Mouse (Mus musculus) induced T-regulatory cell, adult 2 months (primary cell): ENCODE results near the gene Higd2a.
A peak's percentile ranks its signal among the peaks of the same experiment; 100 is the strongest.
"Not testable (repeated sequence)": the region's sequence is repeated elsewhere in the genome, so short reads cannot be mapped to it uniquely, and the experiment has no call there.

Experiments used
- DNase-seq: peaks from one replicate; pipeline ENCODE4 v3.0.0-alpha.2; 2012; ENCODE audit warnings: low read depth

Higd2a gene

DNA sequence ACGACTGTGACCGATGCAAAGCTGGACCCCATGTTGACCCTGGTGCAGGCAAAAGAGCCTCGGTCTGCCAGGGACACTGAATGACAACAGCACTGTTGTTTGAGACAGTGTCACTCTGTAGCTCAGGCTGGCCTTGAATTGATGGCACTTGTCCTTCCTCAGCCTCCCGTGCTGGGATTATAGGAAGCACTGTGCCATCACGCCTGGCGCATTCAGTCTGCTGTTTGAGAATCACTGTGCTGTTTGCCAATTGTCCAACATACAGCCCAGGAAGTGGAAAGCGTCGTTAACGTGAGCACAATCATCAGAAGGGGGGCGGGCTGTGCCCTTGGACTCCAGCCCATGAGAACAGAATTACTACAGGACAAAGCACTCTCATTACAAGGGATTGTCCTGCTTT lies 7.9 kb upstream of the Higd2a start:
- DNase-seq = no peak

DNA sequence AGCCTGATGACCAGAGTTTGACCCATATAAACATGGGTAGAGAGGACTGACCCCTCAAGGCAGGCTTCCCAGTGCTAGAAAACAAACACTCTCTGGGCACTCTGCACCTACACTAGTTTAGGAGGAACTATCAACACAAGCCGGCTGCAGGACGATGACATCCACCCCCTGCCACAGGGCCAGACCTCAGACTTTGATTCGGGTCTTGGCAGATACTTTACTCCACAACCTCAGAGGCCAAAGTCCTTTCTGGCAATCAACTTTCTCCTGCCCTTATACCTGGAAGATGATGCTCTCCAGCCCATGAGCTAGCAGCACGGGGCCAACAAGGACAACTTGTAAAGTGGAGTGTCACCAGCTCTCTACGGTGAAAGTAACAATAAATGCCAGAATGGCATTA lies 7.1 kb upstream of the Higd2a start:
- no peak for DNase-seq

DNA sequence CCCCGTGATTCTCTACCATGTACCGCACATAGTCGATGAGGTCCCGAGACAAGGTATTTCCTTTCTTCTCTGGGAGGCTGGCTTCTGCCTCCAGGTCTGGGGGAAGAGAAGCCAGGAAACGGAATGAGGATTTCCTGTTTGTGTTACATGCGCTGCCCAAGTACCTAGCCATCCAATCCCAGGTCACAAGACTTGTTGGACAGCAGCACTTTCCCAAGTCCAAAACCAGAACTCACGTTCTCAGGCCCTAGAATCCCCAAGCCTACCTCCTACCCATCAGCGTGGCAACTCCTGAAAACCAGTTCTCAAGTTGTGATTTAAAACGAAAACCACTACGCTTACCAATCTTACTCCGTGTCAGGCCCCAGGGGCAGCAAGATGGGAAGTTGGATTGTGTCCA lies 4.2 kb upstream of the Higd2a start:
- no peak for DNase-seq

DNA sequence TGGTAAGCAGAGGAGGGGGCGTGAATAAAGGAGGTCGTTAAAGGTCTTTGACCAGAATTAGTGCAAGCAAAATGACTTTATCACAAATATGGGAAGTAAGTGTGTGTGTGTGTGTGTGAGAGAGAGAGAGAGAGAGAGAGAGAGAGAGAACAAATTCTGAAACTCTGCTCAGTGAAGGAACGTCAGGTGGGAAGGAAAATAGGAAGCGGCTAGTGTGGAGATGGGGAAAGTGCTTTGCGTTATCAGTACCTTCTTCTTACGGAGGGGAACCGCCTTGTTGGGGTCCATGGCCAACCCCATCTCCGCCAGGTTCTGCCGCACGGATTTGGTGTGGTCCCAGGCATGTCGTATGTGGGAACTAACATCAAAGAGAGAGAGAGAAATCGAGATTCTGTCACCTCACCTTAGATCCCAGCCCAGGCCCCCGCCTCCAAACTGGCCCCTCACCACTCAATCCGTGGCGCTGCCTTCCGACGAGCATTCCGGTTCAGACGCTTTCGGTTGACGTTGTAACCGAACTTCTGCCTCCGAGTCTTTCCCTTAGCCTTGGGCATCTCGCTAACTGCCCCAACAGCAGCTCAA lies 502 bp upstream of the Higd2a start:
- no peak for DNase-seq

DNA sequence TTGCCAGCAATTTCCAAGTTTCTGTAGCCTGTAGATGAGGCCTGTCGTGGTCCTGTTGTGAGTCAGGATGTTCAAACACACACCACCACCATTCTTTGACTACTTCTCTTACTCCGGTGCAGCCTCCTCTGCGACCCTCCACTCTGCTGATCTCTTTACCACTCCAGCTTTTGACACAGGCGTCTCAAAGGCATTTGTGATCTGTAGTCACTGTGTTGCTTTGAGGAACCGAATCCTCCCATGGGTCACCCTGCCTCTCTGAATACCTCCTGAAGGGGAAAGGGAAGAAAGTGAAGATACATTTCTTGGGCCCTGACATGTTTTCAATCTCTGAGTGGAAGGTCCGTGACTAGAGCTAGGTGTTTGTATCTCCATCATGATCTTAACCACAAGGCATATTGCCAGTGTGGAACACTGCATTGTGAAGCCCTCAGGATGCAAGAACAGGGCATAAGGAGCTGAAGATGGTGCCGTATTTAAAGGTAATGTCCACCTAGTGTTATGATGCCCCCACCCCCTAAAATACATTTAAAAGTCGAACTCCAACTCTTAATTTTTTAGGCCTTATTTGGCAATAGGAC lies 1.9 kb downstream of the Higd2a start:
- no peak for DNase-seq

DNA sequence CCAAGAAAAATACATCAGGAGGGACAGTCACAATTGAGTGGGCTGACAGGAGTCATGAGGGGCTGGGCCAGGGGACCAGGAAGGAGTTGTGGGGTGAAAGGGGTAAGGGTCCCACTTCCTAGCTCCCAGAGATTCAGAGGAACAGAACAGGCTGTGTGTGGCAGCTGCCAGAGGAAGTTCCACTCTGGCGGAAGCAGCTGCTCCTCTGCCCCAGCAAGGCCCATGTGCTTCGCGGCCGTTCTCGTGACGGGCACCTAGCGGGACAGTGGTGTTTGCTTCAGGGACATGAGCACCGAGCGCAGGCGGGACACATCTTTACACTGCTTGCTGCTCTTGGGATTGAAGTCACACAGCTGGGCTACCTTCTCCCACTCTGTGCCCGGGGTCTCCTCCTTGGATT lies 3.6 kb downstream of the Higd2a start:
- no peak for DNase-seq

DNA sequence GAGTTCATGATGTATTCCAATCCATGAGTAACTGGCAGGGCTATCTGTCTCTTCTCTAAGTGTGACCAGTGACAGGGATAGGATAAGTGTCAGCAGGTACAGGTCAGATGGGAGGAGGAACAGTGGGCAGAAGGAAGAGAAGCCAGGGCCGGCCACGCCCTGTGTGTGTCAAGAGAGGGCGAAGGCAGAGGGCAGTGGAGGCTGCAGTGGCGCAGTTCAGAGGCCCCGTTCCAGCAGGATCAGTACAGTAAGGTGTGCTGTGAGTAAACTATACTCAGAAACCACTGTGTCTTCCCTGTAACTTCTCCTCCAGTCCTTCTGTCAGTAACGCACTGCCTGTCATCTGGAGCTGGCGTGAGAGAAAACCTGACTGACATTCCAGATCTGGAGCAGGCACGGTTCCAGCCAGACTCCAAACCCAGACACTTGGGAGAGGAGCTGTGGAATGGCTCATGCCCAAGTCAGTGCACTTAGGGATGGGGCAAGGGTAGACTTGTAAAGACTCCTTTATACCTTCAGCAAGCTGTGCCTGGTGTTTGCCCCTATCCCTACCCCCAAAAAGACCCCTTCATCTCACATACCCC lies 6.2 kb downstream of the Higd2a start:
- DNase-seq = no peak

DNA sequence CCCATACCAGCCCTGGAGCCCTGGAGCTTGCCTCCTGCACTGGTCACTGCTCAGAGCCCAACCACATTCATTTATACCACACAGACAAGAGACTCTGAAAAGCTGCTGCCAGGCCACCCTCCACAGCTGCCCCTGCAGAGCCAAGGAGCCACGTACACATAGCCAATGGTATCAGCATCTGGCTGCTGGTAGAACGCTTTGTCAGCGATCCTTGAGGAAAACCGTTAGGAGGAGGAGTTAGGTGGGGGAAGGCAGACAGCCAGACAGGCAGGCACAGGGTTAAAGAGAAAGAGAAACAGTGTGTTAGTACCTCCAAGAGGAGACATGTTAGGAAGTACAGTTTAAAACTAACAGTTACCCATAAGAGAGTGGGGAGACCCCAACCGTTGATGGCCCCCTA lies 6.9 kb downstream of the Higd2a start:
- no peak for DNase-seq

DNA sequence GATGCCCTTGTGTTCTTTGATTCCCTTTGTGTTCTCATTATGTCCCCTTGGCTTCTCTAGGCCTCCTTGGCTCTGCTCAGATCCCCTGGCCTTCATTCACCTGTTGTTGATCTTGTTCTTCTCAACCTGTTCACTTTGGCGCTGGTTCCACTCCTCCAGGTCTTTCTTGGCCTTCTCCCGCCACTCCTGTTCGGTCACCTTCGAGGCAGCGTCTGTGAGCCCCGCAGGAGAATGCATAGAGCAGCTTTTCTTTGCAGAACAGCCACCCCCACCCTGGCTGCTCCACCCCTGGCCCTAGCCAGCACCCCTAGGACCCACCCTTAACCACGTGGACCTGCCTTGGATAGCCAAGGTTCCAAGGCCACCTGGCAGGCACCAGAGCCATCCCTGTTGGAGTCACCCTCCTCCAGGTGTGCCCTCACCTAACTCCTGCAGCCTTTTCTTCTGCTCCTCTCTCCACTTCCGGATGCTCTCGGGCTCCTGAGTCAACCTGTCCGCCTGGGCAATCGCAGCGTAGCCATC lies 8.7 kb downstream of the Higd2a start:
- DNase-seq = no peak

DNA sequence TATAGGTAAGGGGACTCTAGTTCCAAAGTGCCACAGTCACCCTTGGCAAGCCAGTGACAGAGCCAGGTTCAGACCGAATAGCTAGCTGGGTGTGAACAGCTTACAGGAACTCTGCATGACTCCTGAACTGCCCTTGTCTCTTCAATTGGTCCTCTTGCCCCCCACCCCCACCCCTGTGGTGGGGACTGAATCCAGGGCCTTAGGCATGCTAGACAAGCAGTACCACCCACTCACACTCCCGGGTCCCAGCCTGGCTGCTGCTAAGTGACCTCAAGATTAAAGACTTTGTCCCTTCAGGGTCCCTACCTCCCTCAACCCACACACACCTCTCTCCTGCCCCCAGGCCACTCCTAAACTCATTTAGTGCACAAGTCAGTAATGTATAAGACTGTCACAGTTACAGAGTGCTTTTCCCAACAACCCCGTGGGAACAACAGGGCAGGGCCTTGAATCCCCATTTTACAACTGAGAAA lies 12.7 kb downstream of the Higd2a start:
- DNase-seq = no peak

DNA sequence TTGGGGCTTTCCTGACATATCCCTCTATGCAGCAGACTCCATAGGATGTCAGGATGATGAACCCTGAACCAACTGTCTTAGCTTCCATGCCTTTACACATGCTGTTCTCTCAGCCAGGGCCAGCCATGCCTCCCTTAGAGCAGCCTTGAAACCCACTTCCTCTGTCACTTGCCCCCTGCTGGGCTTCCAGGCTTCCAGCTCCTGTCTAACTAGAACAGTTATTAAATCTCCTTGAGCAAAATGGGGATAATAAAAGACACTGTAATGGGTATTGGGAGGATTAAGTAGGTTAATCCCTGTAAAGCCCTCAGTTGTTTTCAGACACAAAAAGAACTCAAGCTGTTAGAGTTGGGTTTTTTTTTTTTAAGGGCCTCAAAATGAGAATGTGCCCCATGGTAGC lies 13.5 kb downstream of the Higd2a start:
- DNase-seq = no peak

DNA sequence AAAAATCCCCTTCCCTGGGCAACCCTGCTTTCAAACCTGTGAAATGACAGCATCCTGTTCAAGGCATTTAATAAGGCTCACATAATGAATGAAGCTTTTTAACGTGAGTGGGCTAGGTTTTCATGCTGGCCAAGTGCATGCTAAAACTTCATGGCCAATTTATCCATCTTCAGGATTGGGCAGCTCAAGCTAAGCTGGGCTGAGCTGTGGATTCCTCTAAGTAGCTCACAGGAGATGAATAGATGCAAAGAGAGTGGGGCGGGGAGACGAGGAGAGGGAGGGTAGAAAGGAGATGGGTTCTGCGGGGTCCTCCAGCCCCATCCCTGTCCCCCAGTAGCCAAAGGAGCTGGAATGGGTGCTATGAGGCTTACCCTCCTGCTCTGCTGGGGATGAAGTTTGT lies 14.2 kb downstream of the Higd2a start:
- no peak for DNase-seq

DNA sequence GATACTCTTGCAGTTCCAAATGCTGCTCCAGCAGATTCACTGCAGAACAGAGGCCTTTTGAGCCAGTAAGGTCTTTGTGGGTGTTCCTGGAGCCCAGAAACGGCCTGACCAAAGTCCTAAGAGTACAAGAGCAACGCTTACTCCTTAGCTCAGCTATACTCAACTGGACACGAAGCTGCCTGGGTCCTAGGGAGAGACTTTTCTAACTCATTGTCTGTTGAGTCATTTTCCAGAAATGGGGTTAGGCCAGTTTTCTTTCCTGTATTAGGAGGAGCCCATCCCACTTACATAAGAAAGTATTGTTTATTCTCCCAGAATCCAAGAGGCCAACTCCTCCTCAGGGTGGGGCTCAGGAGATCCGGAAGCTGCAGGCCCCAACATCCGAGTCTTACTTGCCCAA lies 15.4 kb downstream of the Higd2a start:
- DNase-seq = no peak

DNA sequence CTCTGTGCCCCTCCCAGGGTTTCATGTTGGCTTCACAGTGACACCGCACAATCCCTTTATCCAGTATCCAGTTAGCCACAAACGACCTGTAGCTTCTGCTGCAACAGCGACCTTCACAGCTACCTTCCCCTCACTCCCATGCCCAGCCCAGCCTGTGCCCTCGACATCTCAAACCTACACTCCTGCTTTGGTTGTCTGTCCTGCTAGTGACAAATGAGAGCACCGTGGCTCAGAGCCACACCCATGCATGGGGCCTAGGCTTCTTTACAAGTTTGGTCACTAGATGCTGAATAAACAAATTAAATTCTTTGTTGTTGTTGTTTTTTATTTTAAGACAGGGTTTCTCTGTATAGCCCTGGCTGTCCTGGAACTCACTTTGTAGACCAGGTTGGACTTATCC lies 17.2 kb downstream of the Higd2a start:
- no peak for DNase-seq

DNA sequence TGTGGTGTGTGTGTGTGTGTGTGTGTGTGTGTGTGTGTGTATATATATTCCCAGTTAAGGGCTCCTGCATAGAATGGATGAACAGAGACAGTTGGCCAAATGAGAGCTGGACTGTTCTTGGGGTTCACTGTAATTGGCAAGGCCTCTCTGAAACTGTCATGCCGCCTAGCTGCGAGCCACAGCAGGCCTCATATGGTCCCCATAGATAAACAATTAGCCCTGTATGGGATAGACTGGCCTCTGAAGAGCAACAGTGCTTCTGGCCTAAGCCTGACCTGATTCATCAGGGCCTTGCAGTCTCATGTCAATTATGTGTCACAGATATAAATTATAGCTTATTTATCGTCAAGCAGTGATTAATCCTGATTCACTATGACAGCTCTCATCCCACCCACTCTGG lies 18.0 kb downstream of the Higd2a start:
- no peak for DNase-seq

DNA sequence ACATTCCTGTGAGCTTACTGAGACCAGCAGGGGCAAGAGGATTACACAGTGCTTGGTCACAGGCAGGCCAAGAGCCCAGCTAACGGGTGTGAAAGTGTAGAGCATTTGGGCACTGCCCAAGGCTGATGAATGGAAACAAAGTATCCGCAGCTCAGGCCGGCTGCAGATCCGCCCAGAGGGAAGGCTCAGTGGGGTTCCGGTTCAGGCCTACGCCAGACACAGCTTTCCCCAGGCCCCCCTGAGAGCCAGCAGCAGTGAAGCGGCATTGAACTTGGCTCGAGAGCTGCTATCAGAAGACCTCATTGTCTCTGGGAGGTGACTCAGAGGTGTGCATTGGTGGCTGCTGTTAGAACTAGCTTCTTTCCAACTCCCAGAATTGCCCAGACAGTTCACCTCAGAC lies 18.7 kb downstream of the Higd2a start:
- DNase-seq = no peak

DNA sequence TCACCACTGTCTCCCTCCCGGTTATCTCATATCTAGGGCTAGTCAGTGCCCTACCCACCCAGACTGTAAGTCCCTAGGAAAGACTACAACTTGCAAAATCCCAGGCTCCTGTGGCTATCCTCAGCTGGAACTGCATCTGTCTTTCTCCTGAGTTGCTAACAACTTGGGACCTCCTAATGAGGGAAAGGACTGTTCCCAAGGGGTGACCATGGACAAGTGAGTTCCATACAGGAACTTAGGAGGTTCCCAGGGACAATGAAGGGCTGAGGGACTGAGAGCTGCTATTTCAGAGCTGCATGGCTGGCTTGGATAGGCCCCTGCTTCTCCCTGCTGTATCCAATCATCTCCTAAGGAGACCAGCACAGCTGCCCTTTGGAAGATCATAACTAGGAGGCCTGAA lies 19.3 kb downstream of the Higd2a start:
- no peak for DNase-seq

DNA sequence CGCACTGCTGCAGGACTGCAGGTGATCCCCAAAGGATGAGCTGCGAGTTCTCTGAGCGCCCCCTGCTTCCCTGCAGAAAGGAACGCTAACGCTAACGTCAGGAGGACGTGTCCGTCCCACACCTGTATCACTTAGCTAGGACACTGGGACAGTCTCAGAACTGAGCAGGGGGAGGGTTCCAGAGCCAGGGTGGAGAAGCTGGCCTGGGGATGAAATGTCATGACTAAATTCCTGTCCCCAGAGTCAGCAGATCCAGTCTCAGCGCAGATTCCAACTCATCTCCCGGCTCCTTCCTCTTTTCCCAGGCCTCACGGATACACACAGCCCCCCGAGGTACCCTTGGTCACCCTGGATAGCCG lies 20.6 kb downstream of the Higd2a start:
- no peak for DNase-seq

DNA sequence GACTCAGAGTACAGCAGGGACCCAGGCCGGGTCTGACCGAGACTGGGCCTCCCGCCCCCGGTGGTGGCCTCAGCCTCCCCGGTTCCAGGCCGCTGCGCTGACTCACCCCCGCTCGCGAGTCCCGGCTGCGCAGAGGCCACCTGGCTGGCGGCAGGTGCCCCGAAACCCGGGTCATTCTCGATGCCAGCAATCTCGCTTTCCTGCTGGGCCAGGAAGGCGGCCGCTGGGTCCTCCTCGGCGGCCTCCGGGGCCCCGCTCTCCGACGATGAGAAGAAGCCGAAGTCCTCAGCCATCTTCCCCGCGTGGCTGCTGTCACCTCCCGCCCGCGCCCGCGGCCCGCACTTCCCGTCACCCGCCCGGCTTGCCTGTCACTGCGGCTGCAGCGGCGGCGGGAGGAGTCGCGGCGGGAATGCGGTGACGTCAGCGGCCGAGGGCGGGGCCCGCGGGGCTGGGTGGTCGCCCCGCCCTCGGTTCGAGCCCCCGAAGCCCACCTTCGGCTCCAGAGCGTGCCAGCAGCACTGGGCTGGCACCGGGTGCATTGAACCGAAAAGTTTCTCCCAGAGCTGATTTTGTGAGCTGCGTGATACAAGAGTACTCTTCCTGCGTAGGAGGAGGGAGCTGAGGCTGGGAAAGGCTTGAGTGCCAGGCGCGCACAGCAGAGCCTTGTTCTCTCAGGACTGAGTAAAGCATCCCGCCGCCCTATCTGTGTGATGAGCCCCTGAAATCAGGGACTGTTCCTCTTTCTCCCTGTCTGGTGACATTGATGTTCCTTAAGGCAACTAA lies 21.2 kb downstream of the Higd2a start, which contains the start of gene Cltb:
Gene Cltb (minus strand): TSS at position 373 of the 783 bp plus-strand sequence.
- peak; percentile 81 for DNase-seq

DNA sequence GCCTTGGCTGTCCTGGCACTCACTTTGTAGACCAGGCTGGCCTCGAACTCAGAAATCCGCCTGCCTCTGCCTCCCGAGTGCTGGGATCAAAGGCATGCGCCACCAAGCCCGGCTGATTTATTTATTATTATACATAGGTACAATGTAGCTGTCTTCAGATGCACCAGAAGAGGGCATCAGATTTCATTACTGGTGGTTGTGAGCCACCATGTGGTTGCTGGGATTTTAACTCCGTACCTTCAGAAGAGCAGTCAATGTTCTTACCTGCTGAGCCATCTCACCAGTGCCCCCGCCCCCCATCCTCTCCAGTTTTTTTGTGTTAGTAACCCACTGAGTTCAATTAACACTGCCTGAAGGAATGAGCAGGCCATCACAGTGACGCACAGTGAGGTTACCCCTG lies 23.1 kb downstream of the Higd2a start:
- DNase-seq = not testable (repeated sequence)

DNA sequence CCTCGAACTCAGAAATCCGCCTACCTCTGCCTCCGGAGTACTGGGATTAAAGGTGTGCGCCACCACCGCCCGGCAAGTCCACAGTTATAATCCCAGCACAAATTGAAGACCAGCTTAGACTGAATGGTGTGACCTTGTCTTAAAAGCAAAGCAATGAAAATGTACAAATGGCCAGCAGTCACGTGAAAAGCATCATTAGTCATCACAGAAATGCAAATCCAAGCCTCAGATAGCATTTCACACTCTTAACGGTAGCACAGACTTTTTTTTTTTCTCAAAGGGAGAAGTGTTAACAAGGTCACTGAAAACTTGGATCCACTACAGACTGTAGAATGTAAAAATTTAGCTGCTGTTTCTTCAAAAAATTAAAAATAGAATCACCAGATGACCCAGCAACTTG lies 26.3 kb downstream of the Higd2a start:
- no peak for DNase-seq

DNA sequence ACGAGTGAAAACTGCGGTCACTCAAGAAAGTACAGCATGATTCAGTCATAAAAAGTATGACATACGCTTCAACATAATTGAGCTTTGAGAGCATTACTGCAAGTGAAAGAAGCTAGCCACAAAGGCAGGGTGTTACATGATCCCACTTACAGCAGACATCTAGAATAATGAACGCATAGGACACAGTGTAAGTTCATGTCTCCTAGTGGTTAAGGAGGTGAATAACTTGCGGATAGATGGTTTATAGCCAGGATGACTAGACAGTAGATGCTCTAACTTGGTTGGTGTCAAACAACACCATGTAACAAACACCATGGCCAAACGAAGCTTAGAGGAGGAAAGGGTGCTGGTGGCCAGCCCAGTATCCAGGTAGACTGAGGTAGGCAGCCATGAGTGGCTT lies 27.0 kb downstream of the Higd2a start:
- peak; percentile 38 for DNase-seq
